Mouse (Mus musculus): ENCODE measurements at regions not wholly inside any gene's neighbourhood (a gene's known extent, or its start where the extent isn't known, plus 50 kb on each side); places are given as distances from the start of the nearest gene placed in this dataset.

DNA sequence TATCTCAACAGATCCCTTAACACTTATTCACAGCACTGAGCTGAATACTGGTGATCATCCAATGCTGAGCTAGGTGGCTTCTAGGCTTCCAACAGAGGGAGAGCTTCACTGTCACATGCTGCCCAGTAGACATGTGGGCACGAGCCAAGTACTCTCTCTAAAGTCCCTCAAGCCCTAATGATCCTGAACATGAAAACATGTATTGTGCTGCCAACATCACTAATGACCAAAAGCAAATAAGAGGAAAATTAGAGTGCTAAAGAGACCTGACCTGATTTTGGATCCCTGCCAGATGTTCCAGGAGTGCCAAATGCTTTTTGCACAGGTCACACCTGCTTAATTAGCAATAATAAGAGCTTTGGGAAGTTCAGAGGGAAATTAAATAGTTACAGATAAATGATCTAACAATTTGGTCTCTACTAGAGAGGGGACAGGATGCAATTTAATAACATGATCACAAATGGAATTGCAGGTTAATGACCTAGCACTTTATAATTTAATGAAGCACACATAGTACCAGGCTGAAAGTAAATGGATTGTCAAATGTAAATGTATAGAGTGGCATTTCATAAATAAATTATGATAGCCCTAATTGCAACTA lies 215.6 kb upstream of the Ins1 start:
- H3K36me3 ChIP-seq (ENCODE audit: control insufficient read depth, insufficient read depth, low read length, poor library complexity, severe bottlenecking), result no peaks in the 10 kb centered on the region
- in situ Hi-C loops (cut with MboI; ENCODE audit: low sequenced_read_pairs in 2 of 2, unreplicated experiment in 2 of 2), result no loop called here
- H3K9me3 ChIP-seq (ENCODE audit: control insufficient read depth, insufficient read depth, low read depth, low read length), result no peaks in the 10 kb centered on the region
- TF ChIP-seq MAFK (IDR thresholded peaks at IDR 0.05; ENCODE audit: insufficient read depth, low read depth, low read length) (no peak), ZNF384 (IDR thresholded peaks at IDR 0.05; ENCODE audit: low read depth, low read length) (no peak), HCFC1 (IDR thresholded peaks at IDR 0.05; ENCODE audit: borderline replicate concordance, insufficient read depth, low read length) (no peak)
- H3K27ac ChIP-seq (ENCODE audit: insufficient read depth, low read depth, low read length, poor library complexity, severe bottlenecking), result no peak overlapping the region
- DNase-seq (ENCODE audit: low read depth, low spot score), result no peak
- no peaks in the 10 kb centered on the region for H3K4me1 ChIP-seq (ENCODE audit: control insufficient read depth in 2 of 2, insufficient read depth in 2 of 2, low read length in 2 of 2, poor library complexity in 1 of 2)
- H3K4me3 ChIP-seq (ENCODE audit: insufficient read depth in 1 of 2, low read depth in 1 of 2, low read length in 2 of 2, poor library complexity in 1 of 2, severe bottlenecking in 1 of 2), result no peak overlapping the region
- H3K9ac ChIP-seq (ENCODE audit: insufficient read depth, low read depth, low read length, poor library complexity, severe bottlenecking), result no peak overlapping the region

- in situ Hi-C loops (cut with MboI; ENCODE audit: low sequenced_read_pairs in 2 of 2, unreplicated experiment in 2 of 2), result no loop called here
- no peak for TF ChIP-seq ZNF384 (IDR thresholded peaks at IDR 0.05; ENCODE audit: low read depth, low read length)
- TF ChIP-seq HCFC1 (IDR thresholded peaks at IDR 0.05; ENCODE audit: borderline replicate concordance, insufficient read depth, low read length), result no peak
- TF ChIP-seq MAFK (IDR thresholded peaks at IDR 0.05; ENCODE audit: insufficient read depth, low read depth, low read length), result no peak
- TF ChIP-seq CHD2 (IDR thresholded peaks at IDR 0.05; ENCODE audit: low read depth, low read length), result no peak
- TF ChIP-seq ZC3H11A (IDR thresholded peaks at IDR 0.05; ENCODE audit: borderline replicate concordance, low read depth, low read length), result no peak
- Histone ChIP-seq H3K4me3 (ENCODE audit: insufficient read depth in 1 of 2, low read depth in 1 of 2, low read length in 2 of 2, poor library complexity in 1 of 2, severe bottlenecking in 1 of 2) (no peak overlapping the region), H3K9ac (ENCODE audit: insufficient read depth, low read depth, low read length, poor library complexity, severe bottlenecking) (no peak overlapping the region), H3K4me1 (ENCODE audit: control insufficient read depth in 2 of 2, insufficient read depth in 2 of 2, low read length in 2 of 2, poor library complexity in 1 of 2) (no peaks in the 10 kb centered on the region), H3K36me3 (ENCODE audit: control insufficient read depth, insufficient read depth, low read length, poor library complexity, severe bottlenecking) (no peaks in the 10 kb centered on the region), H3K9me3 (ENCODE audit: control insufficient read depth, insufficient read depth, low read depth, low read length) (no peaks in the 10 kb centered on the region), H3K27ac (ENCODE audit: insufficient read depth, low read depth, low read length, poor library complexity, severe bottlenecking) (no peak overlapping the region)
- no peak for DNase-seq (ENCODE audit: low read depth, low spot score)
These were observed 195.3 kb upstream of the Ins1 start for GRCm38 (mm10) chr19:52068806-52069205.

- H3K27ac ChIP-seq (ENCODE audit: insufficient read depth, low read depth, low read length, poor library complexity, severe bottlenecking), result no peak overlapping the region
- TF ChIP-seq MAFK (IDR thresholded peaks at IDR 0.05; ENCODE audit: insufficient read depth, low read depth, low read length) (no peak), ZNF384 (IDR thresholded peaks at IDR 0.05; ENCODE audit: low read depth, low read length) (no peak), HCFC1 (IDR thresholded peaks at IDR 0.05; ENCODE audit: borderline replicate concordance, insufficient read depth, low read length) (no peak), CHD2 (IDR thresholded peaks at IDR 0.05; ENCODE audit: low read depth, low read length) (no peak), ZC3H11A (IDR thresholded peaks at IDR 0.05; ENCODE audit: borderline replicate concordance, low read depth, low read length) (no peak)
- H3K4me3 ChIP-seq (ENCODE audit: insufficient read depth in 1 of 2, low read depth in 1 of 2, low read length in 2 of 2, poor library complexity in 1 of 2, severe bottlenecking in 1 of 2), result no peak overlapping the region
- H3K9ac ChIP-seq (ENCODE audit: insufficient read depth, low read depth, low read length, poor library complexity, severe bottlenecking), result no peak overlapping the region
- no peaks in the 10 kb centered on the region for H3K36me3 ChIP-seq (ENCODE audit: control insufficient read depth, insufficient read depth, low read length, poor library complexity, severe bottlenecking)
- no peaks in the 10 kb centered on the region for H3K4me1 ChIP-seq (ENCODE audit: control insufficient read depth in 2 of 2, insufficient read depth in 2 of 2, low read length in 2 of 2, poor library complexity in 1 of 2)
- no peaks in the 10 kb centered on the region for H3K9me3 ChIP-seq (ENCODE audit: control insufficient read depth, insufficient read depth, low read depth, low read length)
- no peak for DNase-seq (ENCODE audit: low read depth, low spot score)
- in situ Hi-C loops (cut with MboI; ENCODE audit: low sequenced_read_pairs in 2 of 2, unreplicated experiment in 2 of 2), result no loop called here
These were observed 194.1 kb upstream of the Ins1 start for GRCm38 (mm10) chr19:52069919-52070528.

DNA sequence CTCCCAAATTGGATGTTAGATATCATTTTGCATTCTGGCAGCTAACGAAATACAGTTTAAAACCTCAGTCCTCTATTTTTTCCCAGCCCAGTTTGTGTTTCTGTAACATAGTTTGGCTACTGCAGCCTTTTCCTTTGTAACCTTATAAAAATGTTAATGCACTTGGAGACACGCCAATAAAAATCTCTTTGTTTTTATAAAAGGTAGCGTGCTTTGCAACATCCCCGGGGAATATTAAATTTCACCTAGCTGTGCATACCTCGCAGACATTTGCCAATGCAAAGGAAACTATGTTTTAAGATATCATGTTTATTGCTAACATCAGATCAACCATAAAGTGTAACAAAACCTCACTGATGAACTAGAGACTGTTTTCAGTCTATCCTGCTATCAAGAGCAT lies 192.9 kb upstream of the Ins1 start:
- no peak for TF ChIP-seq CHD2 (IDR thresholded peaks at IDR 0.05; ENCODE audit: low read depth, low read length)
- no peak for TF ChIP-seq ZNF384 (IDR thresholded peaks at IDR 0.05; ENCODE audit: low read depth, low read length)
- no peak for TF ChIP-seq ZC3H11A (IDR thresholded peaks at IDR 0.05; ENCODE audit: borderline replicate concordance, low read depth, low read length)
- TF ChIP-seq MAFK (IDR thresholded peaks at IDR 0.05; ENCODE audit: insufficient read depth, low read depth, low read length), result no peak
- TF ChIP-seq HCFC1 (IDR thresholded peaks at IDR 0.05; ENCODE audit: borderline replicate concordance, insufficient read depth, low read length), result no peak
- no peak overlapping the region for H3K9ac ChIP-seq (ENCODE audit: insufficient read depth, low read depth, low read length, poor library complexity, severe bottlenecking)
- in situ Hi-C loops (cut with MboI; ENCODE audit: low sequenced_read_pairs in 2 of 2, unreplicated experiment in 2 of 2), result no loop called here
- no peaks in the 10 kb centered on the region for H3K9me3 ChIP-seq (ENCODE audit: control insufficient read depth, insufficient read depth, low read depth, low read length)
- H3K27ac ChIP-seq (ENCODE audit: insufficient read depth, low read depth, low read length, poor library complexity, severe bottlenecking), result no peak overlapping the region
- DNase-seq (ENCODE audit: low read depth, low spot score), result no peak
- H3K4me1 ChIP-seq (ENCODE audit: control insufficient read depth in 2 of 2, insufficient read depth in 2 of 2, low read length in 2 of 2, poor library complexity in 1 of 2), result no peaks in the 10 kb centered on the region
- H3K36me3 ChIP-seq (ENCODE audit: control insufficient read depth, insufficient read depth, low read length, poor library complexity, severe bottlenecking), result no peaks in the 10 kb centered on the region
- no peak overlapping the region for H3K4me3 ChIP-seq (ENCODE audit: insufficient read depth in 1 of 2, low read depth in 1 of 2, low read length in 2 of 2, poor library complexity in 1 of 2, severe bottlenecking in 1 of 2)

Measured in ES-E14 (cell line).